Mouse (Mus musculus) liver, embryonic 15.5 days (tissue): ENCODE results near the gene Nepro. TPM values are rescaled to one million over a fixed set of nuclear protein-coding genes. Genes with fewer than 3 reads are reported as not detected.

Source experiments
- ATAC-seq: fragments of 200-750 bp; cut with Nextera tagmentation; 2 replicates; pipeline ENCODE4 v1.8.0; 2017; ENCODE audit warnings: moderate number of reproducible peaks, mild to moderate bottlenecking, moderate library complexity; ENCODE audit not compliant: insufficient read depth
- H3K27ac ChIP-seq: fragments of 300-500 bp; sonication (generic); replicated peaks from 2 replicates; pipeline ENCODE4 v1.5.1; 2015; ENCODE audit warnings: mild to moderate bottlenecking, inconsistent platforms
- H3K27me3 ChIP-seq: fragments of 300-500 bp; sonication (generic); 2 replicates; pipeline ENCODE4 v1.6.1; 2015; ENCODE audit warnings: mild to moderate bottlenecking, inconsistent platforms
- H3K36me3 ChIP-seq: fragments of 300-500 bp; sonication (generic); replicated peaks from 2 replicates; pipeline ENCODE4 v1.6.1; 2015; ENCODE audit warnings: moderate library complexity, mild to moderate bottlenecking, inconsistent platforms
- H3K4me1 ChIP-seq: fragments of 300-500 bp; sonication (generic); replicated peaks from 2 replicates; pipeline ENCODE4 v1.6.1; 2015; ENCODE audit warnings: inconsistent platforms
- H3K4me2 ChIP-seq: fragments of 300-500 bp; sonication (generic); 2 replicates; pipeline ENCODE4 v1.6.1; 2015; ENCODE audit warnings: moderate library complexity, mild to moderate bottlenecking, inconsistent platforms
- H3K4me3 ChIP-seq: fragments of 300-500 bp; sonication (generic); replicated peaks from 2 replicates; pipeline ENCODE4 v1.5.1; 2015; ENCODE audit warnings: mild to moderate bottlenecking, inconsistent platforms
- H3K9ac ChIP-seq: fragments of 300-500 bp; sonication (generic); 2 replicates; pipeline ENCODE4 v1.6.1; 2015; ENCODE audit warnings: moderate library complexity, mild to moderate bottlenecking, inconsistent platforms
- H3K9me3 ChIP-seq: fragments of 300-500 bp; sonication (generic); replicated peaks from 2 replicates; pipeline ENCODE4 v1.6.1; 2016; ENCODE audit warnings: inconsistent platforms
- WGBS: fragments of 180-500 bp; shearing (Covaris S2); methylation state at CpG from one replicate; pipeline ENCODE4 v1.1.7; 2015; ENCODE audit warnings: mixed read lengths; ENCODE audit not compliant: insufficient replicate concordance; 5-methylcytosine and 5-hydroxymethylcytosine counted together
- polyA plus RNA-seq: library from polyadenylated mRNA; unstranded; fragments of >200 nt; fragmentation: Nextera tagmentation; extraction: Ambion mirVana; gene quantifications from 2 replicates; pipeline ENCODE4 v1.2.1, GENCODE M21; 2015

The Nepro gene
- polyA plus RNA-seq, 1 experiment from 2014 or later: 2.1 TPM

DNA sequence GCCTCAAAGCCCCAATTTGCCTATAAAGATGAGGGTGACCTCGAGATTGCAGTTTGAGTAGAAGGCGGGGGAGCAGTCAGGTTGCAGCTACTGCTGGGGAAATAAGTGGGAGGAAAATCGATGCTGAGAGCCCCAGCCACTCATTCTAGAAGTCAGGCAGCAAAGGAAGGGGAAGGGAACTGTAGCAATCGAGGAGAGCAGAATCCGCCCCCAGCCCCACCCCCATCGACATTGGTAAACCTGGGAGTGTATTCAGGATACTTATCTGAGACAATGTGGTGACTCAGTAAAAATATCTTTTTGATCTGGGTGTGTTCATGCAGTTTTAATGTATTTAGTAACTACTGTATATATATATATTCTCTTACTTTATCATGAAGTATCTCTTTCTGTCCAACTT lies 48.5 kb downstream of the Nepro start:
- 0 out of 2 replicates have a peak, but pooled peaks cover 3% of the 10 kb centered on the region for H3K4me1 ChIP-seq

GRCm38 (mm10) chr16:44773673-44774072 lies 49.6 kb downstream of the Nepro start:
- Histone ChIP-seq H3K9ac (no peak overlapping the region), H3K36me3 (no peaks in the 10 kb centered on the region), H3K27me3 (no peaks in the 10 kb centered on the region), H3K4me1 (peaks cover 6% of the 10 kb centered on the region), H3K4me3 (no peak overlapping the region), H3K27ac (no peak overlapping the region), H3K4me2 (no peak overlapping the region), H3K9me3 (no peaks in the 10 kb centered on the region)
- ATAC-seq: no peak
- WGBS: 24% methylated on average over 3 of the region's 3 CpGs

More for the DNA sequence above, 48.5 kb downstream of the Nepro start:
- no peaks in the 10 kb centered on the region for H3K36me3 ChIP-seq
- H3K4me3 ChIP-seq: no peak overlapping the region
- no peak for ATAC-seq
- no peak overlapping the region for H3K4me2 ChIP-seq
- H3K9ac ChIP-seq: no peak overlapping the region
- H3K27ac ChIP-seq: no peak overlapping the region
- 22% methylated on average over 6 of the region's 6 CpGs for WGBS
- H3K9me3 ChIP-seq: no peaks in the 10 kb centered on the region
- no peaks in the 10 kb centered on the region for H3K27me3 ChIP-seq

- ATAC-seq: no peak
- Histone ChIP-seq H3K36me3 (no peaks in the 10 kb centered on the region), H3K9ac (no peak overlapping the region), H3K4me3 (no peak overlapping the region), H3K4me1 (peaks cover 10% of the 10 kb centered on the region), H3K27me3 (no peaks in the 10 kb centered on the region), H3K27ac (no peak overlapping the region), H3K9me3 (no peaks in the 10 kb centered on the region), H3K4me2 (no peak overlapping the region)
- WGBS: 76% methylated on average over 6 of the region's 6 CpGs
These were observed 50.1 kb downstream of the Nepro start for GRCm38 (mm10) chr16:44774201-44774600.

DNA sequence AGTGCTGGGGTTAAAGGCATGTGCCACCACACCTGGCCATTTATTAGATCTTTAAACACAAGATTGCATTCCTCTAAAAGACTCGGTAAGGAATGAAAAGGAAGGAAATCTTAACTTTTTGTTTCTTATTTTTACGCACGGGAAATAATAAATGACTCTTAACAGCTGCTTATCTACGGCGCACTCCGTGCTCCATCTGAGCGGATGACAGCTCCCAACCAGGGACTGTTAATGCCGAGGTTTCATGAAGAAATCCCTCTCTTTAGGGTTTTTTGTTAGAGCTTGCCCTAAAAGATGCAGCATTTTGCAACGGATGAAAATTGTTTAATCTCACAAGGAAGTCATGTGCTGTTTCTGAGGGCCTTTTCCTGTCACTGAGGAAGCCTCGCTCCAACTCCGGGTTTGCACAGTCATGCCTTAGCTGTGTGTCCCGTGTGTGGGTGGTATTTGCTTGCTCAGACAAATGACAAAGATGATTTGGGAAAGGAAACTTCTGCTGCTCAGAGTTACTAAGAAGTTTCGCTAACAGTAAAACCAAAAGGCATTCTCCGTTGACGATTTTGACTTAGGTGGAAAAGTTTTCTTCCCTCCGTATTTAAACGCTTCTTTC lies 54.5 kb downstream of the Nepro start:
- H3K4me3 ChIP-seq: peak overlapping the region; percentile 34
- WGBS: 11% methylated on average over 17 of the region's 17 CpGs

GRCm38 (mm10) chr16:44779494-44779893 lies 55.4 kb downstream of the Nepro start:
- H3K9me3 ChIP-seq: no peaks in the 10 kb centered on the region
- H3K27me3 ChIP-seq: no peaks in the 10 kb centered on the region
- H3K9ac ChIP-seq: no peak overlapping the region
- H3K4me1 ChIP-seq: peaks cover 13% of the 10 kb centered on the region
- H3K27ac ChIP-seq: no peak overlapping the region
- H3K4me3 ChIP-seq: no peak overlapping the region
- 49% methylated on average over 5 of the region's 5 CpGs for WGBS
- ATAC-seq: peak; percentile 40; the same call in 1 of the 2 replicates
- peak overlapping the region; percentile 61 for H3K4me2 ChIP-seq
- no peaks in the 10 kb centered on the region for H3K36me3 ChIP-seq

More for the DNA sequence above, 54.5 kb downstream of the Nepro start:
- no peaks in the 10 kb centered on the region for H3K36me3 ChIP-seq
- peak; percentile 76 for ATAC-seq
- peaks cover 13% of the 10 kb centered on the region for H3K4me1 ChIP-seq
- no peaks in the 10 kb centered on the region for H3K27me3 ChIP-seq
- no peak overlapping the region for H3K9ac ChIP-seq
- peak overlapping the region; percentile 45; the same call in 1 of the 2 replicates for H3K27ac ChIP-seq
- H3K4me2 ChIP-seq: peak overlapping the region; percentile 61
- H3K9me3 ChIP-seq: no peaks in the 10 kb centered on the region

GRCm38 (mm10) chr16:44780751-44781150 lies 56.6 kb downstream of the Nepro start:
- H3K4me3 ChIP-seq: no peak overlapping the region
- no peaks in the 10 kb centered on the region for H3K36me3 ChIP-seq
- H3K4me1 ChIP-seq: peaks cover 13% of the 10 kb centered on the region
- no peak for ATAC-seq
- WGBS: 61% methylated on average over 4 of the region's 4 CpGs
- H3K9ac ChIP-seq: no peak overlapping the region
- no peak overlapping the region for H3K4me2 ChIP-seq
- H3K9me3 ChIP-seq: no peaks in the 10 kb centered on the region
- no peaks in the 10 kb centered on the region for H3K27me3 ChIP-seq
- no peak overlapping the region for H3K27ac ChIP-seq

Other genes starting within 250 kb of the Nepro start
- 0.43 and 0.59 TPM in 2 replicates for gene Boc, start 165.4 kb upstream of the Nepro start, polyA plus RNA-seq
- gene Gtpbp8, start 22.1 kb downstream of the Nepro start, polyA plus RNA-seq: 13.3 and 15.4 TPM in 2 replicates
- 3.5 and 3.8 TPM in 2 replicates for gene Cd200r1, start 41.4 kb downstream of the Nepro start, polyA plus RNA-seq
- gene Cd200r4, start 87.4 kb downstream of the Nepro start, polyA plus RNA-seq: 0.37 and 0.56 TPM in 2 replicates
- gene Cd200r2, start 142.8 kb downstream of the Nepro start, polyA plus RNA-seq: not detected in 2 replicates
- gene Cd200r3, start 219.4 kb downstream of the Nepro start, polyA plus RNA-seq: 0.82 and 0.88 TPM in 2 replicates